ENCODE assay signal across 22 mouse cellular contexts in the genomic region with DNA sequence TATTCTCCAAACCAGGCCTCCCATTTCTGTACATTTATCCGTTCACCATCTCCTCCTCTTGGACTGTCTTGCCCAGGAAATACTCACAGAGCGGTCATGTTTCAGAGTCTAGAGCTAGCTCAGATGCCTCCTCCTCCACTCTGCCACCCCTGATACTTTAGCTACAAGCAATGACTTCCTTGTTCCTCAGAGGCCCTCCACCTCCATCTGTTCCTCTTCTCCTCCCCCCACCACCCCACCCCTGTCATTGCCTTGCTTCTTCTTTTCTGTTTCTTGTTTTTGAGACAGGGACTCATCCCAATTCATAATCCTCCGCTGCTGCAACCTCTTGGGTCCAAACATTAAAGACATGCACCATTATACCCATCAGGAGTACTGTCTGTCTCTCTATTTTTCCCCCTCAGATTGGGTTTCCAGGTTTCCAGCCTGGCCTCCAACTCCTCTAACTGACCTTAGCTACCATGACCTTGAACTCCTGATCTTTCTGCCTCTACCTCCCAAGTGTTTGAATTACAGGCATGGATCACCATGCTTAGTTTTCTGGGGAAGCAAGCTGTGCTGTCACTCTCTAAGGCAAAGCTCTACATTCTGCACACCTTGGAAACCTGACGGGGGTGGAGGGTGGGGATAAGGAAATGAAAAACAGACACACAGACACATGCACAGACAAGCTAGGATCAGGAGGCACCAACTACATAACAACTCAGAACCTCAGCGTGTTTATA. TPM values are rescaled to one million over a fixed set of nuclear protein-coding genes. Genes with fewer than 3 reads are reported as not detected.
DNase-seq lines count a peak whose midpoint lies in the region; ATAC-seq and TF ChIP-seq lines count a peak whose summit lies in the region.
"Had no signal": no experiment of that assay in that cellular context is flagged by ENCODE, and none has a peak within 500 bp of the region (broad histone marks: within the 10 kb centered on the region; RNA-seq: fewer than 3 reads in every experiment).

No protein-coding gene starts in this region.

- H3K4me3 ChIP-seq in spleen, adult 2 months (ENCODE audit: extremely low read depth, insufficient read depth, insufficient read length): no peak overlapping the region
- peak overlapping the region; percentile 41 for H3K4me3 ChIP-seq in bone marrow, adult 2 months (replicated peaks; ENCODE audit: control insufficient read depth, low read depth, low read length)
- no peak overlapping the region for H3K4me3 ChIP-seq in forebrain, postnatal 0 days (ENCODE audit: low read depth, low read length)
- H3K4me3 ChIP-seq: embryonic facial prominence, embryonic 12.5 days; heart, embryonic 15.5 days; hindbrain, embryonic 10.5 days; layer of hippocampus, adult 2 months; myocyte had no signal

- intact Hi-C loops in gastrocnemius, postnatal 36 days (cut with DNase I): no loop called here

- no peaks in the 10 kb centered on the region for H3K4me1 ChIP-seq in spleen, adult 2 months (ENCODE audit: control insufficient read depth, insufficient read depth, insufficient read length)
- H3K4me1 ChIP-seq in bone marrow, adult 2 months (ENCODE audit: control insufficient read depth, insufficient read depth, low read length): no peaks in the 10 kb centered on the region; the same call in 1 of the 2 replicates
- no peaks in the 10 kb centered on the region for H3K4me1 ChIP-seq in forebrain, postnatal 0 days (ENCODE audit: insufficient read depth)

- 69% methylated on average over 5 of the region's 5 CpGs for WGBS in spleen, adult 2 months
- 55% methylated on average over 5 of the region's 5 CpGs for WGBS in bone marrow, adult 2 months
- WGBS in forebrain, postnatal 0 days: 81% methylated on average over 5 of the region's 5 CpGs

- no peak for TF ChIP-seq POLR2A in spleen, adult 2 months (IDR thresholded peaks at IDR 0.05; ENCODE audit: low read depth, low read length)
- TF ChIP-seq POLR2A in bone marrow, adult 2 months (IDR thresholded peaks at IDR 0.05; ENCODE audit: borderline replicate concordance, control insufficient read depth, low read depth, low read length): no peak

- no peaks in the 10 kb centered on the region for H3K36me3 ChIP-seq in spleen, adult 2 months (ENCODE audit: control insufficient read depth, insufficient read depth, low read length)
- no peaks in the 10 kb centered on the region for H3K36me3 ChIP-seq in forebrain, postnatal 0 days (ENCODE audit: insufficient read depth)
- H3K36me3 ChIP-seq: embryonic facial prominence, embryonic 12.5 days; heart, embryonic 15.5 days; hindbrain, embryonic 10.5 days had no signal

- peak; percentile 88 for ATAC-seq in megakaryocyte, adult 5-6 weeks (ENCODE audit: poor library complexity, severe bottlenecking)
- ATAC-seq in forebrain, postnatal 0 days: no peak
- ATAC-seq: forebrain, embryonic 14.5 days had no signal

- no peak for TF ChIP-seq CTCF in spleen, adult 2 months (IDR thresholded peaks at IDR 0.05; ENCODE audit: extremely low read depth, insufficient read depth, insufficient read length, insufficient replicate concordance)
- no peak for TF ChIP-seq CTCF in bone marrow, adult 2 months (IDR thresholded peaks at IDR 0.05; ENCODE audit: control insufficient read depth, insufficient read depth, low read length)
- no peak for TF ChIP-seq CTCF in forebrain, postnatal 0 days (IDR thresholded peaks at IDR 0.05; ENCODE audit: low read depth)

- H3K27ac ChIP-seq in spleen, adult 2 months (ENCODE audit: insufficient read depth, low read length): peak overlapping the region; percentile 38; the same call in 1 of the 2 replicates
- H3K27ac ChIP-seq in bone marrow, adult 2 months (ENCODE audit: control insufficient read depth, insufficient read depth, low read depth, low read length, poor library complexity): peak overlapping the region; percentile 54; the same call in 1 of the 2 replicates
- H3K27ac ChIP-seq in forebrain, postnatal 0 days (ENCODE audit: low read depth, low read length): no peak overlapping the region
- H3K27ac ChIP-seq: embryonic facial prominence, embryonic 12.5 days; heart, embryonic 15.5 days; hindbrain, embryonic 10.5 days; kidney, postnatal 0 days; layer of hippocampus, adult 2 months had no signal

- no peaks in the 10 kb centered on the region for H3K9me3 ChIP-seq in forebrain, postnatal 0 days (ENCODE audit: low read length)
- H3K9me3 ChIP-seq: embryonic facial prominence, embryonic 12.5 days; heart, embryonic 15.5 days; hindbrain, embryonic 10.5 days had no signal

- no peaks in the 10 kb centered on the region for H3K27me3 ChIP-seq in spleen, adult 2 months (ENCODE audit: control insufficient read depth, insufficient read depth, low read length)
- H3K27me3 ChIP-seq in forebrain, postnatal 0 days (ENCODE audit: insufficient read depth, low read length): no peaks in the 10 kb centered on the region
- H3K27me3 ChIP-seq: embryonic facial prominence, embryonic 12.5 days; heart, embryonic 15.5 days had no signal

- no peak overlapping the region for H3K4me2 ChIP-seq in forebrain, postnatal 0 days (ENCODE audit: low read depth)
- H3K4me2 ChIP-seq: embryonic facial prominence, embryonic 12.5 days; heart, embryonic 15.5 days; lung, embryonic 14.5 days had no signal

- H3K9ac ChIP-seq in forebrain, postnatal 0 days: no peak overlapping the region
- H3K9ac ChIP-seq: embryonic facial prominence, embryonic 12.5 days; heart, embryonic 15.5 days; lung, embryonic 14.5 days had no signal

- no peak for DNase-seq in spleen, adult 2 months (ENCODE audit: low read depth in 1 of 2, low spot score in 2 of 2)
- DNase-seq in spleen, adult 18-20 months: no peak
- DNase-seq in forebrain, postnatal 0 days: no peak
- no peak for DNase-seq in gastrocnemius, adult 18-20 months (ENCODE audit: low spot score)
- DNase-seq in gastrocnemius, postnatal 36 days: no peak
- DNase-seq: adrenal gland, adult 2 months; cerebellum, adult 9-11 months; kidney, adult 18-20 months; left cerebral cortex, postnatal 4 days; lung, embryonic 14.5 days; midbrain, embryonic 14.5 days; right cerebral cortex, postnatal 14 days; thymus, adult 2 months had no signal

RNA-seq across cellular contexts. Expression of a gene that starts 11.4 kb away (rescaled TPM):
- polyA plus RNA-seq in spleen, adult 2 months (2012; rRNA removed): 16.3 and 22.3 TPM in 2 replicates
- polyA plus RNA-seq in bone marrow, adult 2 months (2011; ENCODE audit: insufficient read depth, insufficient read length, low replicate concordance, missing spikeins): 49.4 and 54.4 TPM in 2 replicates
- 68.2 and 73.0 TPM in 2 replicates for total RNA-seq in megakaryocyte, adult 5-6 weeks (2015)
- 152 and 158 TPM in 2 replicates for total RNA-seq in megakaryocyte, adult 5-6 weeks (2017)
- total RNA-seq in forebrain, postnatal 0 days (2014; rRNA removed): 88.0 and 97.9 TPM in 2 replicates
- 21.7 and 26.5 TPM in 2 replicates for polyA plus RNA-seq in forebrain, postnatal 0 days (2015; fragmentation: Nextera tagmentation; extraction: Ambion mirVana)
- total RNA-seq in gastrocnemius, adult 18-20 months (2021): 10 to 100 TPM; 88.3 to 92.0 TPM
- total RNA-seq in gastrocnemius, postnatal 36 days (2021): 10 to 100 TPM; 74.3 to 79.4 TPM

RNA-seq across cellular contexts. Expression of a gene that starts 19.9 kb away (rescaled TPM):
- 8.0 and 11.6 TPM in 2 replicates for polyA plus RNA-seq in spleen, adult 2 months (2012; rRNA removed)
- polyA plus RNA-seq in bone marrow, adult 2 months (2011; ENCODE audit: insufficient read depth, insufficient read length, low replicate concordance, missing spikeins): 12.1 and 18.8 TPM in 2 replicates
- 34.0 and 38.7 TPM in 2 replicates for total RNA-seq in megakaryocyte, adult 5-6 weeks (2015)
- total RNA-seq in megakaryocyte, adult 5-6 weeks (2017): 31.5 and 40.0 TPM in 2 replicates
- 48.6 and 63.2 TPM in 2 replicates for total RNA-seq in forebrain, postnatal 0 days (2014; rRNA removed)
- polyA plus RNA-seq in forebrain, postnatal 0 days (2015; fragmentation: Nextera tagmentation; extraction: Ambion mirVana): 38.6 and 46.4 TPM in 2 replicates
- 10 to 100 TPM; 23.3 to 26.9 TPM for total RNA-seq in gastrocnemius, adult 18-20 months (2021)
- 10 to 100 TPM; 22.3 to 23.9 TPM for total RNA-seq in gastrocnemius, postnatal 36 days (2021)

RNA-seq across cellular contexts. Expression of a gene that starts 46.4 kb away (rescaled TPM):
- polyA plus RNA-seq in spleen, adult 2 months (2012; rRNA removed): 49.8 and 57.1 TPM in 2 replicates
- 27.2 and 54.9 TPM in 2 replicates for polyA plus RNA-seq in bone marrow, adult 2 months (2011; ENCODE audit: insufficient read depth, insufficient read length, low replicate concordance, missing spikeins)
- total RNA-seq in megakaryocyte, adult 5-6 weeks (2015): 152 and 157 TPM in 2 replicates
- total RNA-seq in megakaryocyte, adult 5-6 weeks (2017): 102 and 128 TPM in 2 replicates
- total RNA-seq in forebrain, postnatal 0 days (2014; rRNA removed): 144 and 156 TPM in 2 replicates
- polyA plus RNA-seq in forebrain, postnatal 0 days (2015; fragmentation: Nextera tagmentation; extraction: Ambion mirVana): 24.0 and 28.0 TPM in 2 replicates
- total RNA-seq in gastrocnemius, adult 18-20 months (2021): 10 to 100 TPM; 36.2 to 47.5 TPM
- total RNA-seq in gastrocnemius, postnatal 36 days (2021): 10 to 100 TPM; 41.8 to 47.8 TPM

RNA-seq across cellular contexts. Expression of a gene that starts 54.4 kb away (rescaled TPM):
- polyA plus RNA-seq in spleen, adult 2 months (2012; rRNA removed): 14.9 and 15.6 TPM in 2 replicates
- 9.2 and 11.1 TPM in 2 replicates for polyA plus RNA-seq in bone marrow, adult 2 months (2011; ENCODE audit: insufficient read depth, insufficient read length, low replicate concordance, missing spikeins)
- 29.3 and 30.8 TPM in 2 replicates for total RNA-seq in megakaryocyte, adult 5-6 weeks (2015)
- 39.9 and 44.9 TPM in 2 replicates for total RNA-seq in megakaryocyte, adult 5-6 weeks (2017)
- 12.1 and 12.2 TPM in 2 replicates for total RNA-seq in forebrain, postnatal 0 days (2014; rRNA removed)
- 5.7 and 6.7 TPM in 2 replicates for polyA plus RNA-seq in forebrain, postnatal 0 days (2015; fragmentation: Nextera tagmentation; extraction: Ambion mirVana)
- 1 to 10 TPM; 8.3 to 8.6 TPM for total RNA-seq in gastrocnemius, adult 18-20 months (2021)
- 1 to 10 TPM; 7.0 to 9.5 TPM for total RNA-seq in gastrocnemius, postnatal 36 days (2021)
